Mouse (Mus musculus) central nervous system, embryonic 14 days (tissue): ENCODE data around the gene Plp1. TPM values are rescaled to one million over a fixed set of nuclear protein-coding genes. Genes with fewer than 3 reads are reported as not detected.

Source experiments
- polyA plus RNA-seq: library from polyadenylated mRNA; depleted of rRNA; stranded (reverse); fragments of >200 nt; gene quantifications from 2 replicates; pipeline ENCODE4 v1.2.3, GENCODE M21; 2012; rRNA removed

Gene Plp1
- polyA plus RNA-seq = 16.0 and 19.4 TPM in 2 replicates

DNA sequence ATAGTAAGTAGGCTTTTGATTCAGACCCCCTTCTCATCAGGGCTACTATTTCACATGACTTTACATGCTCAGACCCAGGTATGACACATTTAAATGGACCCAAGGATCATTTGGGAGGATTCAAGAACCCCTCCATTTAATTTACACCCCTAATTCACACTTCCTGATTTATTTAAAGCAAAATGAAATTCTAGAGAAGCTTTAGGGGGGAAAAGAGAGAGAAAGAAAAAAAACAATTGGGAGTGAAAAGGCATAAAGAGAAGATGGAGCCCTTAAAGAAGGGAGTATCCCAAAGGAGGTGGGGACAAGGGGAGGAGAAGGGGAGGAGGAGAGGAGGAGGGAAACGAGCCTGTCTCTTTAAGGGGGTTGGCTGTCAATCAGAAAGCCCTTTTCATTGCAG lies at the start of gene Plp1:
TSS of gene Plp1 (plus strand) at position 301 of the 400 bp plus-strand sequence.

DNA sequence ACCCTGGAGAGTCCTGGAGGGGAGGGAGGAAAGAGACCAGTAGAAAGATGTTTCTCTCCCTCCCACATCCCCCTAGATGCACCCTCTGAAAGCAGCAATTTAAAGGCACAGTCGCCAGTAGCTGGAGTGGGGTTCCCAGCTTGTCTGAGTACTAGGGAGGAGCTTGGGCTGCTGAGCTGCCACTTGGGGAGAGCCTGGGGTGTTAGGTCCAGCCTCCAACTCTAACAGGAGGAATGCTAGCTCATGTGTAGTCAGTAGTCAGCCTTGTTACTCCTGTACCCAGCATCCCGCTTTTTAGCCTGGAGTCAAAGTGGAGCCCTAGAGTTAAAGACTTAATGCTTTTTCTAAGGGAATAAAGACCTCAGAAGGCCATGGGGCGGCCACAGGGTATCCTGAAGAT lies 42.4 kb upstream of the Plp1 start, which contains the start of gene Glra4:
TSS of gene Glra4 (minus strand) at position 101 of the 400 bp plus-strand sequence.

DNA sequence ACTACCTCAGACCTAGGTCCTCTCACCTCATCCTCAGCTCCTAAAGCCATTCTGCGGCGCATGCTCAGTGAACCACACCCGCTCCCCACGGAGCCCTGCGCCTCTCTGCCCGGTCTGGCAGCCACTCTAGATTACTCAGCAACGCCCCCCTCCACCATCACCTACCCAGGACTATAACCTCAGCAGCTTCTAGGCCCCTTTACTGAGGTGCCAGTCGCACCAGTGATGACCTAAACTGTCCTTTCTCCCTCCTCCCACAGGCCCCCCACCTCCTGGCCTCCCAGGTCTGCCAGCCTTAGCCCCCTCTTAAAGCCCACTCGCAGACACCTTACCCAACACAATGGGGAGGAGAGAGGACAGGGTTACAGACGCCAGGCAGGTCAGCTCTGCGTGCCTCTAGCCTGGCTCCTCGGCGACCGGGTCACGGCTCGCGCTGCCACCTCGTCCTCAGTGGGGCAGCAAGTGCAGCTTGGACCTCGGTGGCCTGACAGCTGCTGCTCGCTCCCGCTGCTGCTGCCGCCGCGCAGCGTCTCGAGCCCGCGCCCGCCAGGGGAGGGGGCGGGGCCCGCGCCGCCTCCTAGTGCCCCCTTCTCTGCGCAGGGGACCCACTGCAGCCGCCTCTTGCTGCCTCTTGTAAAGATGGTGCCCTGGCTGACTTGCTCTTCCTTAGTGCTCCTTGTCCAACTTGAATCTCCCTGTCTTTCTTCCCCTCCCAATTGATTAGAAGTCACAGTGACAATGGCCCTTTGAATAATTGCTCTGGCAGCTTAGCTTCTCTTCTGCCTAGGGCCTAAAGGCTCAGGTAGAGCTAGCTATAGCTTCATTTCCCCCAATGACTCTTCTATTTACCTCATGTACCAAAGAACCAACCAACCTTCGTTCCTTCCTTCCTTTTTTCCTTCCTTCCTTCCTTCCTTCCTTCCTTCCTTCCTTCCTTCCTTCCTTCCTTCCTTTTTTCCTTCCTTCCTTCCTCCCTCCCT lies 45.9 kb downstream of the Plp1 start, which contains the start of gene Rab9b:
TSS of gene Rab9b (minus strand) at position 695 of the 980 bp plus-strand sequence.

Other genes starting within 250 kb of the Plp1 start
- 93.6 and 99.4 TPM in 2 replicates for gene Tceal3, start 231.8 kb upstream of the Plp1 start, polyA plus RNA-seq
- gene Tceal1, start 114.7 kb upstream of the Plp1 start, polyA plus RNA-seq = 10.7 and 11.6 TPM in 2 replicates
- 452 and 468 TPM in 2 replicates for gene Morf4l2, start 79.0 kb upstream of the Plp1 start, polyA plus RNA-seq
- gene Glra4, start 42.5 kb upstream of the Plp1 start, polyA plus RNA-seq = not detected in 2 replicates
- gene Rab9b, start 46.1 kb downstream of the Plp1 start, polyA plus RNA-seq = 7.2 and 8.0 TPM in 2 replicates
- gene H2bfm, start 104.7 kb downstream of the Plp1 start, polyA plus RNA-seq = not detected in 2 replicates
- 40.0 and 54.8 TPM in 2 replicates for gene Tmsb15b2, start 152.8 kb downstream of the Plp1 start, polyA plus RNA-seq
- gene Tmsb15l, start 154.2 kb downstream of the Plp1 start, polyA plus RNA-seq = 10.6 and 12.3 TPM in 2 replicates
- 20.0 and 21.8 TPM in 2 replicates for gene Tmsb15b1, start 154.2 kb downstream of the Plp1 start, polyA plus RNA-seq
- gene Zcchc18, start 170.5 kb downstream of the Plp1 start, polyA plus RNA-seq = 138 and 147 TPM in 2 replicates
- 17.1 and 18.9 TPM in 2 replicates for gene Slc25a53, start 215.6 kb downstream of the Plp1 start, polyA plus RNA-seq
- gene Fam199x, start 226.9 kb downstream of the Plp1 start, polyA plus RNA-seq = 2.8 and 2.9 TPM in 2 replicates